Mouse (Mus musculus) liver (tissue): ENCODE data around the gene Kat5.

Source experiments
- DNase-seq: peaks from one replicate; pipeline ENCODE4 v3.0.0-alpha.2; 2020; ENCODE audit warnings: mixed read lengths

The Kat5 gene

GRCm38 (mm10) chr19:5609547-5610404, at the start of gene Kat5:
Gene Kat5 (minus strand): TSS chr19:5610237.
- DNase-seq: peak; percentile 92

GRCm38 (mm10) chr19:5654720-5655298, 44.8 kb upstream of the Kat5 start:
- no peak for DNase-seq

GRCm38 (mm10) chr19:5653969-5654719, 44.1 kb upstream of the Kat5 start:
- peak; percentile 63 for DNase-seq

- no peak for DNase-seq
These were observed 42.5 kb upstream of the Kat5 start for GRCm38 (mm10) chr19:5652570-5652969.

GRCm38 (mm10) chr19:5651502-5652274, 41.7 kb upstream of the Kat5 start:
- no peak for DNase-seq

- no peak for DNase-seq
These were observed 39.3 kb upstream of the Kat5 start for GRCm38 (mm10) chr19:5649298-5649741.

GRCm38 (mm10) chr19:5648401-5649297, 38.6 kb upstream of the Kat5 start:
- DNase-seq: peak; percentile 79

- DNase-seq: no peak
These were observed 37.8 kb upstream of the Kat5 start for GRCm38 (mm10) chr19:5647791-5648190.

GRCm38 (mm10) chr19:5646731-5647330, 36.8 kb upstream of the Kat5 start:
- no peak for DNase-seq

- DNase-seq: no peak
These were observed 35.2 kb upstream of the Kat5 start for GRCm38 (mm10) chr19:5645280-5645679.

- peak; percentile 35 for DNase-seq
These were observed 31.6 kb upstream of the Kat5 start for GRCm38 (mm10) chr19:5641641-5642040.

- no peak for DNase-seq
These were observed 31.0 kb upstream of the Kat5 start for GRCm38 (mm10) chr19:5641021-5641420.

GRCm38 (mm10) chr19:5640339-5640738, 30.3 kb upstream of the Kat5 start:
- no peak for DNase-seq

GRCm38 (mm10) chr19:5638416-5639005, 28.5 kb upstream of the Kat5 start:
- DNase-seq: no peak

GRCm38 (mm10) chr19:5637069-5638047, 27.3 kb upstream of the Kat5 start, which contains the start of gene Rela:
Gene Rela (plus strand): TSS chr19:5637483.
- DNase-seq: peak; percentile 85

- no peak for DNase-seq
These were observed 26.6 kb upstream of the Kat5 start for GRCm38 (mm10) chr19:5636571-5637041.

GRCm38 (mm10) chr19:5636036-5636570, 26.1 kb upstream of the Kat5 start:
- no peak for DNase-seq

- DNase-seq: no peak
These were observed 22.1 kb upstream of the Kat5 start for GRCm38 (mm10) chr19:5632120-5632519.

- no peak for DNase-seq
These were observed 19.9 kb upstream of the Kat5 start for GRCm38 (mm10) chr19:5629907-5630306.
